Mouse (Mus musculus): Measurements from ENCODE around the gene Cacnb4.

GRCm38 (mm10) chr2:52499101-52499537 lies 177.5 kb downstream of the Cacnb4 start:
- TF ChIP-seq CTCF (IDR thresholded peaks at IDR 0.05) (no peak), EP300 (IDR thresholded peaks at IDR 0.05) (no peak)

All from lung, postnatal 0 days (tissue).